Mouse (Mus musculus): ENCODE results near the gene Bok.
"Not testable (repeated sequence)": the region's sequence is repeated elsewhere in the genome, so short reads cannot be mapped to it uniquely, and the experiment has no call there.

The Bok gene

DNA sequence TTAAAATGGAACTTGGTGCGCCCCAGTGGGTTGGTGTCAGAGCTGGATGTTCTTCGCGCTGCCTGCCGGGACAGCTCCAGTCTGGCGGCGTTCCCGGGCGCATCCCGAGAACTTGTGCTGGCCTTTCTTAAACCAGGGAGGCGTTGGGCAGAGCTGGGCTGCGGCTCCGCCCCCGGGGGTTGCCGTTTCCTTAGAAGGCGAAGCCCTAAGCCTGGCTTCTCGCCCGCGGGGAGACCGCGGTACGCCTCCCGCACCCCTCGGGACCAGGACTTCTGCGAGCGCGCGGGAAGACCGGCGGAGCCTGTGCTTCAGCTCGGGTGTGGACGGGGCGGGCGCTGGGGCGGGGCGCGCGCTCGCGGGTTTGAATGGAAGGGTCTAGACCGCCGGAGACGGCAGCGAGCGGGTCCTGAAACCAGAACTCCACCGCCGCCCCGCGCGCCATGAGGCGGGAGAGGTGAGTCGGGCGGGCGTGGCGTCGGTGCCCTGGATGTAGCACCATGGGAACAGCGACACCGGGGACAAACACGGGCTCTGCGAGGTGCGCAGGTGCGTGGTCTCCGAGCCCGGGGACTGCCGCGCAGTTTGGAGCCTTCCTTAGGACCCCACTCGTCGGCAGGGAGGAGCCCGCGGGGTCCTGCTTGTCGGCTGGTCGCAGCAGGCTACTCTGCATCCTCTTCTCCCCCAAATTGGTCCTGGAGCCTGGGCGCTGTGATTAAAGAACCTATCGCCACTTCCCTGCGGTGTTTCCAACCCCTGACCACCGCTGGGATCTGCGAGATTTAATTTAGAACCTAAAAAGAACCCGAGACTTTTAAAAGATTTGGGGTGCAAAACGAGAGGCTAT, at the start of gene Bok:
Bok (plus strand) TSS at position 260 of the 844 bp plus-strand sequence.
- no peak for DNase-seq (ENCODE audit: low read depth, low spot score)

DNA sequence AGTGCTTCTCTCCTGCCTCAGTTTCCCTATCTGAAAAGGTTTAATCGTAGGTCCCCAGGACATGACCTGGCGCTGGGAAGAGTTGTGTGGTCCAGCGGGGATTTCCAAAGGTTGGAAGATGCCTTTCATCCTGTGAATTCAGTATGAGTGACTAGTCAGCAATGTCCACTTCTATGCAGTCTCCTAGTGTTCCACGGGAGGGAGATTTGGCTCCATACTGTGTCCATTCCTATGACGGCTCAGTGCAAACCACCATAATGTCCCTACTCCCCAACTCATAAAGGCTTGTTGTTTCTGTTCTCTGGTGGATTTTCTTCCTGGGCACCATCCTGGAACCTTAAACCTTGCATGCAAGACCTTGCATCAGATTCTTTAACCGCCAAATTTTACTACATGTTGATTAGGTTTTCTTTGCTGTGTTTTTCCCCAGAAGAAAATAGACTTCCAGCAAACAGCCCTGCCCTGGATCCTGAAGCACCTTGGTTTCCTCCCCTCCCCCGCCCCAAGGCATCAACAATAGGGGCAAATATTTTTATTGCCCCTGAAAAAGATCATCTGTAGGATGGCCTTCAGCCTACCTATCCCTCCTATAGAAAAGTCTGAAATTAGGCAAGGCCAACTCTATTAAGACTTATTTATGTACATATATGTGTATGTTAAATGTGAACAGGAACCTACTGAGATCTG, 49.1 kb upstream of the Bok start:
- no peak for DNase-seq (ENCODE audit: low read depth, low spot score)

DNA sequence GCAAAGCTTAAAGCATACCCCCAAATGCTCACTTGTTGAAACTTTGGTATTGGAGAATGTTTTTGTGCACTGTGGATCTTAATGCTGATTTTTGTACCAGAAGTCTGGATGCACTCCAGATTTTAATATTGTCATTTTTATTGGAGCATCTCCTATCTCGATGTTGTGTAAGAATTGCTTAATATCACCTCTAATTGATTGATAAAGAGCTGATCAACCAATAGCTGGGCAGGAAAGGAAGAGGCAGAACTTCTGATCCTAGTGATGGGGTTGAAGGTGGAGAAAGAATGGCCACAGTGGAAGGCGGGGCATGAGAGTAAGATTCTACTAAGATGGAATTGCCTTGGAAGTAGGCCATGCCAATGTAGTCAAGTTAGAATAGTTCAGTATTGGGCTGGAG, 43.5 kb upstream of the Bok start:
- DNase-seq (ENCODE audit: low read depth, low spot score) = no peak

DNA sequence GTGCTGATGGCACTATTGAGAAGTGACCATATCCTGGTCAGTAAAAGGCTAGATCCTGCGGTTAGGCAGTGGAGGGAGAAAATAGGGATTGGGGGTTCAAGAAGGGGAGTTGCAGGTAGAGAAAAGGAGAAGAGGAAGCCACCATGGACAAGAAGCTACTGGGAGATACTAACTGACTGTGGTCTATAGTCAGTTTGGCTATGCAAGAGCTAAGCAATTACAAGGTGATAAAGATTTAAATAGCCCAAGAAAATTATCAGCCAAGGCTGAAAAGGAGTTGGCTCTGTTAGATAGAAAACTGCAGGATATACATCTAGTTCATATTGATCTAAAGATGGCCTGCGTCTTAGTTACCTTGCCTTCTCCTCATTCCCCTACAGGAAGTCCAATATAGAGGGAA, 42.8 kb upstream of the Bok start:
- no peak for DNase-seq (ENCODE audit: low read depth, low spot score)

DNA sequence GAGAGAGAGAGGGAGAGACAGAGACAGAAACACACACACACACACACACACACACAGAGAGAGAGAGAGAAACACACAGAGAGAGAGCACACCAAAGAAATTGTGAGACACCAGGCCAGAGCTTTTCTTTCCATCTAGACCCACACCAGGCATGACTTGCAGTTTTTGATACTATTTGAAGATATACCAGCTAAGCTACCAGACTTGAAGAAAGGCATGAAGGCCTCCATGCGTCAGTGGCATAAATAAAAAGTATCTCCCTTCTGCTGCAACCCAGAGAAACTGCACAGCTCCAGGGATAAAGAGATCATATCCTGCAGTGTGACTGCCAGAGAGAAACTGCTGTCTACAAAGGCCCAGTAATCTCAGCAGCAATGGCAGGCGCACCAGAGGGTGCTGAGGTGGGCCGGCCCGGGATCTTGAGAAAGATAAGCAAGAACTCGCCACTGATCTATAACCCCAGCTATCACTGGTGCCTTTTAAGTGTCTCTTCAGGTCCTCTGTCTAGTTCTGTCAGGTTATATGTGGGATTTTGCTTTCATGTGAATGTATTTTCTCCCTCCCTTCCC, 35.8 kb upstream of the Bok start:
- no peak for DNase-seq (ENCODE audit: low read depth, low spot score)

DNA sequence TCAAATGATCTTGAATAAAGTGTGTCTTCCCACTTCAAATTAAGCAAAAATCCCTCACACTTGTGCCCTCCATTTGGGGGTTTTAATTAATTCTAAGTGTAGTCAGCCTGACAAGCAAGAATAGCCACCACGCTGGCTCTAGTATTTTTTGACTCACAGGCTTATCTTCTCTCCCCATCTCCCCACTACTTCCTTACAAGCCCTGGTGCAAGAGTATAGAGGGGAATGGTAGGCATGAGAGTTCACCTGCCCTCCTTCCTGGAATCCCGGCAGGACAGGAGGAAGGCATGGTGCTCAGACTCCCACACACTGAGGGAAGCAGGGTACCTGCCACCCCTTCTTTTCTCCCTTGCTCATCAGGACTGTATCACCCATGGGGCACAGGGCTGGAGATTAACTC, 31.2 kb upstream of the Bok start:
- no peak for DNase-seq (ENCODE audit: low read depth, low spot score)

DNA sequence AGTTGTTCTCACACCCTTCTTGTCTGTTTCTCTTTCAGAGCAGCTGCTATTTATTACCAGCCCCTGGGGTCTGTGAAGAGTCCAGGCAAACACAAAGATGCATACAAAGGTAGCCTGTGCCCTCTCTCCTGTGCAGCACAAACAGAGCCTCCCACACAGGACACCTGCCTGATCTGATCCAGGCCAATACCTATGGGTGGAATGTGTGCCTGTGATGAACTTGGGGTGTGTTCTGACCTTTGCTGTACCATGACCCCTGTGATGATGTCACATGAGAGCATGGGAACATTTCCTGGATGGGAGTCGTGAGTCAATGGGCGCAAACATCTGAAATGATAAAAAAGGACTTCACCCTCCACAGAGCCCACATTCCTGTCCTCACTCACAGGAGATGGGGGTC, 30.7 kb upstream of the Bok start:
- DNase-seq (ENCODE audit: low read depth, low spot score) = no peak

DNA sequence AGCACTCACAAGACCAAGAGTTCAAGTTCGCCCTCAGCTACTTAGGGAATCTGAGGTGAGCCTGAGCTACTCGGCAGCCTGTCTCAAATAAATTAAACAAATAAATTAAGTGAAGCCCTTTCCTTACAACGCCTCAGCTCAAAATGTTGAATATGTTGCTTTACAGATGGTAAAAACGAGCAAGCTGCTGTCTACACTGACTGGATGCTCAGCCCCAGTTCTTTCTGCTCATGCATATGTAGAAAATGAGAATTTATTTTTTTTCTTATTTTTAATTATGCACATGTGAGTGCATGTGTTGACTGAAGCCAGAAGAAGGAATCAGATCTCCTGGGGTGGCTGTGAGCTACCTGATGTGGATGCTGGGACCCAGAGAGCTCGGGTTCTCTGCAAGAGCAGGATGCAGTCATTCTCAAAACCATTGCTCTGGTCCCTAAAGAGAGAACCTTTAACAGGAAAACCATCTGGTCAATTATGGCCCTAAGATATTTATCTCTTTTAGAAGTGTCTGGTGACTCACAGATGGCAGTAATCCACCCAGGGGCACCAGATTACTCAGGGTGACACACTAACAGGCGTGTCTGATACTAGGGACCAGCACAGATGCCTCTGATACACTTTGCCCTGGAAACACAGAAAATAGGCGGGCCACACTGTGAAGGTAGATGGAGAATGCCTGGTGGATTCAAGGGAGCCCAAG, 29.0 kb upstream of the Bok start:
- no peak for DNase-seq (ENCODE audit: low read depth, low spot score)

DNA sequence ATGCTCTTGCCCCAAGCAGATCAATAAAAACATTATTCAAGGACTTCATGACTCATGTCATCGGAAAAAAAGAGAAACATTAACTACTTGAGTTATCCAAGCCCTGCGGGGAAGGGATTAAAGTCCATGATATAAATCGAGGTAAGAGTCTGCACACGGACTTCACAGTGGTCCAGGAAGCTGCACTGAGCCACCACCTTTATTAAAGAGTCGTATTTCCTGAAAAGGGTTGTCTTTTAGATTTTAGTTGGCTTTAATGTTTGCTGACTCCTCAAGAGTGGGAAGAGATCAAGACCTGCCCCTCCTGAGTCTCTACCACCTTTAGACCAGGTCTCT, 28.5 kb upstream of the Bok start:
- DNase-seq (ENCODE audit: low read depth, low spot score) = no peak

DNA sequence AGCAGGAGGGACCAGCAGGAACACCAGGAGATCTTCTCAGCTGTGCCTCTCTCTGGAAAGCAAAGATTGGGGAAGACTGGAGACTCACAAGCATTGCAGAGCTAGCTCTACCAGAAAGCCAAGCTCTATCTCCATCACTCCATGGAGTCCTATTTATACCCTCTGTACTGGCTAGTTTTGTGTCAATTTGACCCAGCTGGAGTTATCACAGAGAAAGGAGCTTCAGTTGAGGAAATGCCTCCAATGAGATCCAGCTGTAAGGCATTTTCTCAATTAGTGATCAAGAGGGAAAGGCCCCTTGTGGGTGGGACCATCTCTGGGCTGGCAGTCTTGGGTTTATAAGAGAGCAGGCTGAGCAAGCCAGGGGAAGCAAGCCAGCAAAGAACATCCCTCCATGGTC, 26.9 kb upstream of the Bok start, which contains the start of gene Stk25:
Stk25 (minus strand) TSS at position 101 of the 400 bp plus-strand sequence.
- DNase-seq (ENCODE audit: low read depth, low spot score) = not testable (repeated sequence)

DNA sequence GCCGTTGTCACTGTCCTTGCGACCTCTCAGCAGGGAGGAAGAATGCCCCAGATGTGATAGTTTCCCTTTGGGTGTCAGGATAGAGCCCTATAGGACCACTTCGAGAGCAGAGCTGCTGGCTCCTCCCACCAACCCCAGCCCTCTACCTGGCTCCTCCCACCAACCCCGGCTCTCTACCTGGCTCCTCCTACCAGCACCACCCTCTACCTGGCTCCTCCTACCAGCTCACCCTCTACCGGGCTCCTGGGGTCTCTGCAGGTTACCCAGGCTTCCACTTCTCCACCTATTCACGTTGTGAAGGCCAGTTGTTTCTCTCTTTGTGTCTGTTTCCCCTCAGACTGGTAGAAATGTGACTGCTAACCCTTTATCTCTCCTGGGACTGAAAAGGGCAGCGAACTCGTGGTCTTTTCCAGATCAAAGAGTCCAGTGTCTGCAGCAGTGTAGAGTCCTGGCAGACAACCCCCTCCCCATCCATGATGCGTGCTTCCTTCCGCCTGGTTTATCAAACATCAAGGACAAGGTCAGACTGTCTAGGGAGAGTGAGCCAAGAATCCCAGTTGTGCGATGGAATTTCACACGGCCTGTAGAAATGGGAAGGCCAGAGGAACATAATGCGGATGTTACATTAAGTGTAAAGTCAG, 17.6 kb upstream of the Bok start:
- peak; percentile 49 for DNase-seq (ENCODE audit: low read depth, low spot score)

DNA sequence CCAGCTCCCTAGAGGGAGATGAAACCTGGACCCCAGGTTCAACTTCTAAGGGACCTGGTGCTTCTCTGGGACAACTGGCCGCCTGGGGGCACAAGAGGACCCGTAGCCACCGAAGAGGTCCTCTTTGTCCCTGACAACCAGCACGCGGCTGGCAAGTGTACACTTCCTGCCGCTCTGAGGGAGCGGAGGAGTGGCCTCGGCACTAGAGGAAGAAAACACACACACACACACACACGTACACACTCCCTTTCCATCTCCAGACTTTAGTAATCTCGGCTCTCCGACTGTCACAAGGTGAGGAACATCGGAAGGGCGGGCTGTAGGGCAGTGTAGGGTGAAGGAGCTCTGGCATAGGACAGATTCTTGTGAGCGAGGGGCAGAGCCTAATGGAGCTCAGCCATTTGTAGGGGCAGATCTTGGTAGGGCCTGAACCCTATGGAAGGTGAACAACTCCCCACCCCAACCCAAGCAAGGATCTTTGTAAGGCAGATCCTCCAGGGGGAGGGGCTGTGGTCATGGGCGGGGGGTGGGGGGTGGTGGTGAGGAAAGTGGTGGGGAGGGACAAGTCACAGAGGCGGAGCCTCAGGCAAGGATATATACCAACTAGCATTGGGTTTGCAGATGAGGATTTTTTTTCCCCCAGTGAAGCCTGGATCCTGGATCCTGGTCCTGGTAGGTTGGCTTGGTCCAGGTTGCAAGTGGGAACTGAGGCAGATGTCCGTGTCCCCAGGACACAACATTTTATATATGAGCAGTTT, 16.5 kb upstream of the Bok start:
- DNase-seq (ENCODE audit: low read depth, low spot score) = peak; percentile 77

DNA sequence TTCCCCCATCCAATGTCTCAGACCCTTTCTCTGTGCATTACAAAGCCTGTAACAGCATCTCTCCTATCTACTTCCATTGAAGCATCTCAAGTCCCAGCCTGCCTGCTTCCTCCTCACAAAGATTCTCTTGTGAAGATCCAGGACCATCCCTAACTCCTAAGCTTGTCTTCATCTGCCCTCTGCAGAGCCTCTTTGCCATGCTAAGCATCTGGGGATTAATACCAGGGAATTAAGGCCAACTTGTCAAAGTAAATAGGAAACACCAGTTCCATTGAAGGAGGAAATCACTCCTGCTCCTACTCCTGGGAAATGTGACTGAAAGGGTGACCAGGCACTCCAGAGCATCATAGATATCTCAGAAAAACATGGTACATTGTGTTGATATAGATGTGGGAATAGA, 15.5 kb upstream of the Bok start:
- DNase-seq (ENCODE audit: low read depth, low spot score) = no peak

DNA sequence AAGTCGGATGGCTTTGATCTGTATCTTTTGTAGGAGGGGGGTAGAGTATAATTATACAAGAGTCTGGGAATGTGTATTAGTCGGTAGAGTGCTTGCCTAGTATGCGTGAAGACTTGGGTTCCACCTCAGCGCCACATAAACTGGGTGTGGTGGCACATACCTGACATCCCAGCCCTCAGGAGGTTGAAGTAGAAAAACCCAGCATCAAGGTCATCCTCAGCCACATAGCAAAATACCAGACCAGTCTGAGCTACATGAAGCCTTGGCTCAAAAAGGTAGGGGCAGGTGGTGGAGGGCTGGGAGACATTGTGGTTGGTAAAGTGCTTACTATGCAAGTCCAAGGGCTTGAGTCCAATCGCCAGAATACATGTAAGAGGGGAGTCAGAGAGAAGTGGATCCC, 12.8 kb upstream of the Bok start:
- DNase-seq (ENCODE audit: low read depth, low spot score) = no peak

DNA sequence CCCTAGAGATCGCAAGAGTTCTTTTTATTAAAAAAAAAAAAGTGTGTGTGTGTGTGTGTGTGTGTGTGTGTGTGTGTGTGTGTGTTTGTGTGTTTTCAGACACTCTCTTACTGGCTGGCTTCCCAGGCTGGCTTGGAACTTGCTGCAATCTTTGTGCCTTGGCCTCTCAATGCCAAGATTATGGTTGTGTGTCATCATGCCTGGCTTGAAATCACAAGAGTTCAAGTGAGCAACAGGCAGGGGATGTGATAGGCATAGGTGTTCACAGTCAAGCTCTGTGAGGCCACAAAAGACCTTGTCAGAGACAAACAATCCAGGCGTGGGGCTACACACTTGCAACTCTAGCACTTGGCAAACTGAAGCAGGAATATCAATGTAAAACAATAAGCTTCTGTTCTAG, 7.1 kb upstream of the Bok start:
- no peak for DNase-seq (ENCODE audit: low read depth, low spot score)

DNA sequence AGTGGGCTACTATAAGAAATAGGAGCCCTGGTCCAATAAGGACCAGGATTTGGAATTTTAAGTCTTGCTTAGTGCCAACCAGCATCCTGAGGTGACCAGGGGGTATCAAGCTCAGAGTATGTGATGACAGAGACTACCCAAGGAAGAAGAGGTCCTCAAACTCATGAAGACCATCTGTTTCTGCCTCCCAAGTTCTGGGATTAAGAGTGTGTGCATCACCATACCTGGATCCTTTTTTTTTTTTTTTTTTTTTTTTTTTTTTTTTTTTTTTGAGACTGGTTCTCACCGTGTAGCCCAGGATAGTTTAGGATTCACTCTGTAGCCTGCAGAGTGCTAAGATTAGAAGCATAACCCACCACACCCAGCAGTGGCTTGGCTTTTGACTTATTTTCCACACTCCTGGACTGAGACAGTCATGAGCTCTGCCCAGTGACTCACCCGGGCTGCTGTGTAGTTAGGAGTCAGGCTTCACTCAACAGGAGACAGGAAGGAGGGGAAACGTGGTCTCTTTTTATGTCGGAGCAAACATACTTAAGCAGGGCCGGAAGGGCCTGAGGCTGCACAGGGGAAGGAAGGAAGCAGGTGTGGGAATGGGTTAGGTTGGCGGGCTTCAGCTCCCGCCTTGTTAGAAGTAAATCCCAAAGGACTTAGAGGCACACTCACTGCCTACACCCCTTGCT, 5.4 kb upstream of the Bok start:
- no peak for DNase-seq (ENCODE audit: low read depth, low spot score)

DNA sequence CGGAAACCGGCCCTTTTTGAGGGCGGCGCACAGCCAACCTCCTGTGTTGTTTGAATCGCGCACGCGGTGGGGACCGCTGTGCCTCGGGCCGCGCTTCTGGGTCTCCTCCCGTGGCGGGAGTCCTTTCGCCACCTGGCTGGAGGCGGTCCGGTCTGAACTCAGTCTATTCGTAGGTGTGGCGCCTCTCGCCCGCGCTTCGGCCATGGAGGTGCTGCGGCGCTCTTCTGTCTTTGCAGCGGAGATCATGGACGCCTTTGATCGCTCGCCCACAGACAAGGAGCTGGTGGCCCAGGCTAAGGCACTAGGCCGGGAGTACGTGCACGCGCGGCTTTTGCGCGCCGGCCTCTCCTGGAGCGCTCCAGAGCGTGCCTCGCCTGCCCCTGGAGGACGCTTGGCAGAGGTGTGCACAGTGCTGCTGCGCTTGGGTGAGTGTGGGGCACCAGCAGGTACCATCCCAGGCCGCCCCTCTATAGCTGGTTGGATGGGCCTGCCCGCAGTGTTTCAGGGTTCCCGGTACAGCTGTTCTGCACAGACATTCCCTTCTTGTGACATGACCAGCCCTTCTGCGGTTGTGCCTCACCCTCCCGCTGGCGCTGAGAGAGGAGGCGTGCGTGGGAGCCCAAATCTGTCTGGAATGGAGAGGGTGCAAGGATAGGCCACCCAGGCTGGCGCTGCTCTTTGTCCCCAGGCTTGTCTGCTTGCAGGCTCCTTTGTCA, 943 bp downstream of the Bok start:
- no peak for DNase-seq (ENCODE audit: low read depth, low spot score)

DNA sequence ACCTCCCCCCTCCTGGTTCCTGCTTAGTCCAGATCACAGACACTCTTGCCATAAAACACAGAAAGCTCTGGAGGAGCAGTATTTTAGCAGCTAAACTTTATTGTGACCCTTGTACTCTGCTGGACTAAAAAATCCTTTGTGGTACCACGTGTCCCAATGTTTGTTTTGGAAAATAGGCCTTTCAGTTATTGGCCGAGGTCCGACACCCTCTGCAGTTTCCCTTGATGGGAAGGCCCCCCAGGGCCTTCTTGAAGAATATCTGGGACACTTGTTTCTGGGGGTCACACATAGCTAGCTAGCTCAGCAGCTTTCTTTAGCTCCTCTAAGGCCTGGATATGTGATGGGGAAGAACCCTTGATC, 1.5 kb downstream of the Bok start:
- no peak for DNase-seq (ENCODE audit: low read depth, low spot score)

DNA sequence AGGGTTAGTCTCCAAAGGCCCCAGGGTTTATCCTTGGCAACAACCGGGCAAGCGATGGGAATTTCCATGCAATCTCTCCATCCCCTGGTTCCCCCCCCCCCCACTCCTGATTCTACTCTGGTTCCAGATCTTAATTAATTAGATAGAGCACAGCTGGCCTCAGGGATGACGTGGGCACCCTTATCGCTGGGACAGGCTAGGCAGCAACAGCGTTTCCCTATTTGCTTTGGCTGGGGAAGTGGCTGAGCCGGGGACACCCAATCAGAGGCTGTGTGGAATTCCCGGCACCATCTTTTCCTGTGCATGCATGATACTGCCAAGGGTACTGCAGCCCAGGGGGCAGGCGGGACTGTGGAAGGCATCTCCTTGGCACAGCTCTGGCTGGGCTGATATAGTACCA, 2.7 kb downstream of the Bok start:
- no peak for DNase-seq (ENCODE audit: low read depth, low spot score)

DNA sequence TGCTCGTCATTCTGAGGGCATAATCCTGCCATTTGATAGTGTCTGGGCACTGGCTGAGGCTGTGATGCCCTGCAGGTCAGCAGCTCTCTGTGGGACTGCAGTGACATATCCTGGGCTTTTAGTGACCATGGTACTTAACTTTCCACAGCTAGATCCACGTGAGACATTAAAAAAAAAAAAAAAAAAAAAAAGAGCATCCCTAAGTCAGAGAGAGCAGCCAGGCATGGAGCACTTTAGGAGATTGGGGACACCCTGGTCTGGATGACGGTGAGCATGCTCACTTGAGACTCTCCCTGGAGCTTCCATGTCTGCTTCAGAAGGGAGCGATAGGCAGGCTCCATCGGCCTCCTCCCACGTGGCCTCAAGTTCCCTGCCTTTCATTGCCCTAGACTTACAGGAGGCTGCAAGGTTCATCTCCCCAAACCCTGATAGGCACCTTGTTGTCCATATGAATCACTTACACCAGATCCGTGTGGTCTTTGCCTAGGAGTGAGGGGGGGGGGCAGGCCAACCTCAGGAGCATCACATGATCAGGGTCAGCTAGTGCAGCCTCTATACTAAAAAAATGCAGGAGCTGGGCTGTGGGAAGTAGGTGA, 4.5 kb downstream of the Bok start:
- no peak for DNase-seq (ENCODE audit: low read depth, low spot score)

Measured in CD4-positive helper T cell, adult 2 months (primary cell).